Mouse (Mus musculus): ENCODE results near the gene Sh2d4b. TPM values are rescaled to one million over a fixed set of nuclear protein-coding genes. Genes with fewer than 3 reads are reported as not detected.

The Sh2d4b gene
- total RNA-seq, 2 experiments from 2014 or later = 0.31 to 0.41 TPM

DNA sequence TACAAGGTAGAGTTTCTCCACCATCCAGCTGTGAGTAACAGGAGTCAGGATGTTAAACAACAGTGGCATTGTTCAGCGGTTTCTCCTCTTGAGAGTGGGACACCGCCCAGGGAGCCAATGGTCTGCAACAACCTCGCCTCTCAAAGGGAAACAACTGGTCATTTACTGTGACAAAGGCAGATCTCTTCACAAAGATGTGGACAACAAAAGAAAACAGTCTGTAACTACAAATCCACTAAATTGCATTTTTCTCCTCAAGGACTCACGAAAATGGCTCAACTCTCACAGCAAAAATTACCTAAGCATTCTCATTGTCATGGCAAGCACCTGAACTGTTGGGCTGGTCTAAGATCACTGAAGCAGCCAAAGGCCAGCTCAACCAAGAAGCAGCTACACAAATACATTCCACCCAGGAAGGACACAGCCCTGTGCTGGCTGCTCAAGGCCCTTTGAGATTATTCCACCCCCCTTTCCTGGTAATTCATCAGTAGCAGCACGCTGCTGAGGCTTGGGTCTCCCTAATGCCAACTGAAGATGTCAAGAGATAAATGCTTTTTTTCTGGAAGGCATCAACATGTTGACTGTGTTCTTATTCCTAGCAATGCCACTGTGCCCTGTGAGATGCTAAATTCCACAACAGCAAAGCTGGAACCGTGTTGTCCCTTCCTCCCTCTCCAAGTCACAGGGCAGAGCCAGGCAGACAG is 28.1 kb downstream of the Sh2d4b start:
- no peak for DNase-seq
- intact Hi-C loops (cut with DNase I; ENCODE audit: low total_unique reads) = no loop called here

DNA sequence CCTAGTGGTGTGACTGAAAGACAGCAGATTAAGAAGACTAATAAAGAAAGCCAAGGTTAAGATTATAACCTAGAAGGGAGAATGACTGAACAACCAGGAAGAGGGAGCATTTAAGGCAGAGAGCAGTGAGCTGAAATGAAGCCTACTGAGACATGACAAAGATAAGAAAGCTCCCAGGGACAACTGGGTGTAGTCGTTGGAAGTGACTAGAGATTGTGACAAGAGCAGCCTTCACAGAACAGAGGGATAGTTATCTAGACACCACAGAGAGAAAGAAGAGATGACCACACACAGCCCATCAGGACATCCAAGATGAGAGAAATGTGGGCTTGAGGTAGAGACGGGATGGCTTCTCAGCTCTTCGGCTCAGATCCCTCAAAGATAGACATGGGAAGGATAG is 29.4 kb downstream of the Sh2d4b start:
- intact Hi-C loops (cut with DNase I; ENCODE audit: low total_unique reads) = no loop called here
- no peak for DNase-seq

DNA sequence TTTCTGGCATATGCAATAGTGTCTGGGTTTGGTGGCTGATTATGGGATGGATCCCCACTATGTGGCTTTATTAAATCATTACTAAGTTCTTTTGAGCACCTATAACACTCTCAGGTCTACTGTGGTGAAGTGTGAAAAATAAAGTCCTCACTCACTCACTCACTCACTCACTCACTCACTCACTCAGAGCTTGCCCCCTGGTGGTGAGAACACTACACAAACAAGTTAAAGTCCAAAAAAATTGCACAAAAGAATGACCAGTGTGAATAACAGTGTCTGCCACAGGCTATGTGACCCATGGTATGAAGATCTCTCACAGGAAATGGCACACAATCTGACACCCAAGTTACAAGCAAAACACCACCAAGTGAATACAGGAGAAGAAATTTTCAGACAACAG is 30.0 kb downstream of the Sh2d4b start:
- DNase-seq = no peak
- intact Hi-C loops (cut with DNase I; ENCODE audit: low total_unique reads) = no loop called here

DNA sequence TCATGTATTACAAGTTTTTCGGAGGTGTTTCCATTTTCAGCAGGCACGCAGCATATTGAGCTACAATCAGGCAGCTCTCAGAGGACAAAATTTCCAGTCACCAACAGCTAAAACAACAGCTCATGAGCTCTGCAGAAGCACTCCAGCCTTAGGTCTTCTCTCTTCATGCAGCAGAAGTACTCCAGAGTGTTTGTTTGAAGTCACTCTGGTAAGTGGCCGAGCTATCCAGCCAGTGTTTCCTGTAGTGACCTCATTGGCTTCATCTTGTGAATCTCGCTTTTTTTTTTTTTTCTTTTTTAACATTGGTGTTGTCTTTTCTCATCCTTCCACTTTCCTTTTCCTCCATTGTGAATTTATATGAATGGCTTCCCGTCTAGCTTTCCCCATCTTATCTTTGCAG is 40.1 kb downstream of the Sh2d4b start:
- intact Hi-C loops (cut with DNase I; ENCODE audit: low total_unique reads) = no loop called here
- no peak for DNase-seq

DNA sequence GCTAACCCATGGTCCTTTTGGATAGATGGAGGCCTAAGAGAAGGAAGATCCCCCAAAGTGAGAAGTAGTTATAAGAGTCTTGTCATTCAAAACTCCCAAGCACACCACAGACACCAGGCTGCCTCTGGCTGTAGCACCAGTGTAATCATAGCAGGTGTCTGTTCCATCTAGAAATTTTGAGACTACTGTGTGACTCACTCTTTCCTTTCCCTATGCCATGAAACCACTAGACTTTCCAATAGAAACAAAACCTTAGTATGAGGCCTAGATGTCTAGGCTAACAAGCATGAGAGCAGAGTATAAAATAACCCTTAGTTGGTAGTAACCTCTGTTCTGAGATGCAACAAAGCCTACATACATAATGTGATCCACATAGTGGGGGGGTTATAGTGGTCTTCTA is 55.7 kb downstream of the Sh2d4b start:
- intact Hi-C loops (cut with DNase I; ENCODE audit: low total_unique reads) = no loop called here
- DNase-seq = no peak

DNA sequence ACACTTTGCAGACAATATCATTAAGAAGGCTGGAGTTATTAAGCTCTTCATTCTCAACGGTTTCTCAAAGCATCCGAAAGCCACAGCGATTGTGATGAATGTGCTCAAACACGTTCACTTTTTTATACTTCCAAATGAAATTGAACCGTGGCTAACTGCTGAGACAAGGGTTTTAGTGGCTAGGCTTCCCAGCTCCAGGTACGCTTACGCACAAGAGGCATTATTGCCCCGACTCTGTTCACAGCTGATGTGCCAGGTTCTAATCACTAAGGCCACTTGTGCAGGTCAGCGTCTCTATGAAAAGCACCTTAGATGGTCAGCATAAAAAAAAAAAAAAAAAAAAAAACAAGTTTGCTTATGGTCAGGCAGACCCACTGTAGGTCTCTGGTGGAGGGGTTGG is 62.6 kb downstream of the Sh2d4b start:
- DNase-seq = no peak
- intact Hi-C loops (cut with DNase I; ENCODE audit: low total_unique reads) = no loop called here

DNA sequence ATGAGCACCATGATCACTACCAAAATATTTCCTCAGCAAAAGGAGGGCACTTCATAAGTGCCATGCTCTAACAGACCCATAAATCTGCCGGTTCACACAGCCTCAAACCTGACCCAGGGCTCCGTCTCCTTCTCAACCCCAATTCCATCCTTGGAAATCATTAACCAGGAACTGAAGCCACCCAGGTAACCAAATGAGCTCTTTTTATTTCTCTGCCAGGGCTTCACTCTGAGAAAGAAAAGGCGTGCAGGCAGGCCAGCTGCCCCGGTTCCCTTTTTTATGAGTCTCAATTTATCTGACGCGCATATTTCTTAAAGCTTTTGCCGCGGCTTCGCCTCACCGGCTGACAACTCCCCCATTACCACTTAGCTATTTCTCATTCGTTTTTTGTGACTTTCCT is 63.0 kb downstream of the Sh2d4b start:
- DNase-seq = no peak
- intact Hi-C loops (cut with DNase I; ENCODE audit: low total_unique reads) = no loop called here

DNA sequence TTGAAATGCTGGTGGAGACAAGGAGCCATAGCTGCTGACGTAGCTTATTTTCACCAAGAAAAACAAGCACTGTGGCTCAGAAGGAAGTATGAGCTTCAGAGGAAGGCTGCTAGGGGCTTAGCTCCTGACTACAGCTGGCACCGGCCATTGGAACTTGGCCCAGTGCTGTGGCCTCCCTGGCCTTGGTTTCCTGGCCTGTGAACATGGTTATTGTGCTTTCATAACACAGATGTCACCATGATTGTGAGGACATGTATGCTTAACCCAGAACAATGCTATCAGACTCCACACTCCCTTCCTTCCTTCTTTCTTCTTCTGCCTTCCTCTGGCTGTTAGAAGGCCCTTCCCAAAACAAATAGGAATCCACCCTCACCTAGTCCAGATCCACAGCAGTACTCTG is 75.0 kb downstream of the Sh2d4b start:
- intact Hi-C loops (cut with DNase I; ENCODE audit: low total_unique reads) = no loop called here

DNA sequence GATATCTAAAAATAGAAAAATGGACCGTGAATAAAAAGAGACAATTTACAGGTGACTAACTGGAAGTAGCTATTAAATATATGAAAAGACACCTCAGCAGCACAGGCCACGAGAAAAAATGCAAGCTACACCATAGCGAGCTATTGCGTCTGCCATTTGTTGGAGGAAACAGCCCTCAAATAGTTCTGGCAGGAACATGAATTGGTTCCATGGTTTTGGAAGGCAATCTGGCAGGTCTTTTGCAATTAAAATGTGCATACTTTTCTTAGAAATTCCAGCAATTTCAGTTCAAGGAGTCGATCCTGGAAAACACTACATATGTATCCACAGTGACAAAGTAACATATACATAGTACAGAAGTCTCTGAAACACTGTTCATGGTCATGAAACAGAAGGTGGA is 76.4 kb downstream of the Sh2d4b start:
- intact Hi-C loops (cut with DNase I; ENCODE audit: low total_unique reads) = no loop called here
- no peak for DNase-seq

More for the DNA sequence above, 75.0 kb downstream of the Sh2d4b start:
- peak; percentile 38 for DNase-seq

DNA sequence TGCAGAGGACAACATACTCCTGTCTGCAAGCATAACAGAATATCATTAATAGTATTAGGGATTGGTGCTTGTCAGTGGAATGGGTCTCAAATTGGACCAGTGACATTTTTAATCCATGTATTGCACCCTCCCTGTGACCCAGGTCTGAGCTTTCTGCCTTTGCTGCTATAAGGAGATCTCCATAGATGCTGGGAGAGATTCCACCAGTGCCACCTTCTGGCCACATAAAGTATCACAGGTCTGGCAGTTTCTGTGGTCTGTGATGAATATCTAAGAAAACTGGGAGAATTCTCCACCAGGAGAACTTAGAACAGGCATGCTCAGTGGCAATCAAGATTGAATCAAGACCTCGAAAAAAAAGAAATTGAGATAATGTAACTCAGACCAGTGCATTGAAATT is 101.5 kb downstream of the Sh2d4b start:
- intact Hi-C loops (cut with DNase I; ENCODE audit: low total_unique reads) = no loop called here
- DNase-seq = no peak

DNA sequence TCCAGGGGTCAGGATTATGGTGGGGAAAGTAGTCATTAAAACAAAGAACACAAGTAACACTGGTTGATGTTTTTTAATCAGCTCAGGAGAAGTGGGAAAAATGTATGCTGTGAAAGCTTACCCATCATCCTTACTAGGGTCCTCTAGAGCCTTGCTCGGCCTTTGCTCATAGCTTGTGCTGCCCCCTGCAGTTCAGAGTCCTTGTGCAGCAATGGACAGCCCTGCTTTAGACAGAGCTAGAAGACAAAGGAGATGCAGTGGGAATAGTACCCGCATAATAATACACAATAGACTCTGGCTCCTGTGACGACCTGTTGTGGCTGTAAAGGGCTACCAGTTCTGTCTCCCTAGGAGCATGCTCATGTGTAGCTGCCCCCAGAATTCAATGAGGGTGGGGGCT is 104.0 kb downstream of the Sh2d4b start:
- intact Hi-C loops (cut with DNase I; ENCODE audit: low total_unique reads) = no loop called here
- DNase-seq = no peak

DNA sequence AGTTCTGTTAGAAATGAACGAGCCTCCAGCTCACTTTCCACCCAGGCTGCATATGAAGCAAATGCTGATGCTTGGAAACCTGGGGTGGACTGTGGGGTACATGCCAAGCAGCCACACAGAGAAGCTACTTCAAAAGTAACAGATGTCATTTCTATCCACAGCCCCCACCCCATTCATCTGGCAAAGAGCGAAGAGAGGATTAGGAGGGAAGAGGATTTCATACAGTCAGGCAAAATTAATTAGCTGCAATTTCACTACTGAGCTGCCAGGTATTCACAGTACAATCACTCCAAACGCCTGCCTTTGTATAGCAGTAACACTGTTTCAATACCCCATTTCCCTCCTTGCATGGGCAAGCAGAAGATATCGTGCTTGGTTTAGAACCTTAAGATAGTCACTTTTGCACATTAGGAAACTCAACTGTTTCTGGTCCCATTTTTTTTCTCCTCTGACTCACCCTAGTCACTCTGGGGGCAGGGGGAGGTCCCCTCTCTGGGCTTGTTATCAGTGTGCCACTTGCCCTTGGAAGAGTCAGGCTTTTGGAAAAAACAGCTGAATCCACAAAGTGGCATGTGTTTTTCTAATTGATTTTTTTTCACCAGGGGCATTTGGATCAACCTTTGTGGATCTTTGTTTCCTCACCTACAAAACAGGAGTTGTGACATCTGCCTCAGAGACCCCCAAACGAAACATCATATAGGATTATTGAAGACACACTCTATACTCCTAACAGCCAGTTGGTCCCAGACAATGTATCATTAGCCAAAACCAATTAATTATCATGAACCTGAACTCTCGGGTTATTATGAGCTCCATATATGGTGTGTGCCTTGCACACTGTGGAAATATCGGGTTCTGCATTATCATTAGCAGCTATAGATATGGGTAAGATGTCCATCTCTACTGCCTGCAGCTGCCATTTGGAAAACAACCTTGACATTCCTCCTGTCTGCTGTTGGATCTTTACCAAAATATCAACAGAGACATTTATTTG is 123.7 kb downstream of the Sh2d4b start:
- intact Hi-C loops (cut with DNase I; ENCODE audit: low total_unique reads) = loop anchor here (10.0 kb wide), 1 partner anchor 415 kb away; no protein-coding TSS in a partner anchor
- no peak for DNase-seq

Other genes with a start within 250 kb of the Sh2d4b start
- gene Tspan14, start 73.5 kb upstream of the Sh2d4b start, total RNA-seq (2021) = 10 to 100 TPM; 16.3 to 16.8 TPM
- 1 to 10 TPM; 8.4 to 9.7 TPM for gene Fam213a, start 120.5 kb upstream of the Sh2d4b start, total RNA-seq (2021)
- not detected for gene Dydc2, start 175.9 kb upstream of the Sh2d4b start, total RNA-seq (2021)
- not detected for gene Dydc1, start 179.6 kb upstream of the Sh2d4b start, total RNA-seq (2021)
- gene Mat1a, start 211.8 kb upstream of the Sh2d4b start, total RNA-seq (2021) = not detected
- gene Sftpa1, start 238.5 kb upstream of the Sh2d4b start, total RNA-seq (2021) = not detected

All from gastrocnemius, postnatal 14 days (tissue).